Mouse (Mus musculus) forebrain, embryonic 13.5 days (tissue): ENCODE data around the gene 4930535I16Rik. TPM values are rescaled to one million over a fixed set of nuclear protein-coding genes. Genes with fewer than 3 reads are reported as not detected.
A peak's percentile ranks its signal among the peaks of the same experiment; 100 is the strongest.

Experiments
- ATAC-seq: fragments of 200-750 bp; cut with Nextera tagmentation; 2 replicates; pipeline ENCODE4 v1.8.0; 2017
- H3K27ac ChIP-seq: fragments of 300-500 bp; sonication (generic); 2 replicates; pipeline ENCODE4 v1.5.1; 2015; ENCODE audit warnings: inconsistent platforms, mild to moderate bottlenecking, moderate library complexity
- H3K27me3 ChIP-seq: fragments of 300-500 bp; sonication (generic); 2 replicates; pipeline ENCODE4 v1.6.1; 2015; ENCODE audit warnings: mild to moderate bottlenecking, inconsistent platforms
- H3K36me3 ChIP-seq: fragments of 300-500 bp; sonication (generic); 2 replicates; pipeline ENCODE4 v1.6.1; 2015; ENCODE audit warnings: mild to moderate bottlenecking, inconsistent platforms; ENCODE audit not compliant: poor library complexity, severe bottlenecking
- H3K4me1 ChIP-seq: fragments of 300-500 bp; sonication (generic); 2 replicates; pipeline ENCODE4 v1.6.1; 2015; ENCODE audit warnings: inconsistent platforms
- H3K4me2 ChIP-seq: fragments of 300-500 bp; sonication (generic); 2 replicates; pipeline ENCODE4 v1.6.1; 2015; ENCODE audit warnings: inconsistent platforms, mild to moderate bottlenecking, moderate library complexity
- H3K4me3 ChIP-seq: fragments of 300-500 bp; sonication (generic); 2 replicates; pipeline ENCODE4 v1.5.1; 2015; ENCODE audit warnings: mild to moderate bottlenecking, inconsistent platforms
- H3K9ac ChIP-seq: fragments of 300-500 bp; sonication (generic); 2 replicates; pipeline ENCODE4 v1.6.1; 2015; ENCODE audit warnings: mild to moderate bottlenecking, inconsistent platforms
- H3K9me3 ChIP-seq: fragments of 300-500 bp; sonication (generic); replicated peaks from 2 replicates; pipeline ENCODE4 v1.6.1; 2016; ENCODE audit warnings: inconsistent platforms
- WGBS: fragments of 180-500 bp; shearing (Covaris S2); methylation state at CpG from one replicate; pipeline ENCODE4 v1.1.7; 2015; 5-methylcytosine and 5-hydroxymethylcytosine counted together
- polyA plus RNA-seq: library from polyadenylated mRNA; unstranded; fragments of >200 nt; fragmentation: Nextera tagmentation; extraction: Ambion mirVana; gene quantifications from 2 replicates; pipeline ENCODE4 v1.2.1, GENCODE M21; 2015

4930535I16Rik gene
- polyA plus RNA-seq, 1 experiment from 2014 or later: not detected

- 5% methylated on average over 4 of the region's 4 CpGs for WGBS
- H3K4me2 ChIP-seq: no peak overlapping the region
- no peaks in the 10 kb centered on the region for H3K4me1 ChIP-seq
- no peaks in the 10 kb centered on the region for H3K9me3 ChIP-seq
- no peak overlapping the region for H3K27ac ChIP-seq
- H3K4me3 ChIP-seq: no peak overlapping the region
- H3K9ac ChIP-seq: no peak overlapping the region
- peaks cover 26% of the 10 kb centered on the region for H3K36me3 ChIP-seq
- 0 out of 2 replicates have a peak, but pooled peaks have one; percentile 19 for ATAC-seq
- no peaks in the 10 kb centered on the region for H3K27me3 ChIP-seq
These were observed 22.0 kb upstream of the 4930535I16Rik start for GRCm38 (mm10) chr4:123939838-123940237.

- Histone ChIP-seq H3K4me2 (no peak overlapping the region), H3K4me3 (no peak overlapping the region), H3K9me3 (no peaks in the 10 kb centered on the region), H3K27me3 (no peaks in the 10 kb centered on the region), H3K27ac (no peak overlapping the region), H3K9ac (no peak overlapping the region), H3K4me1 (no peaks in the 10 kb centered on the region), H3K36me3 (peaks cover 57% of the 10 kb centered on the region)
- WGBS: 93% methylated on average over 7 of the region's 7 CpGs
- ATAC-seq: no peak
These were observed 18.2 kb upstream of the 4930535I16Rik start for GRCm38 (mm10) chr4:123936059-123936458.

GRCm38 (mm10) chr4:123934306-123934705, 16.5 kb upstream of the 4930535I16Rik start:
- no peak overlapping the region for H3K4me3 ChIP-seq
- no peak for ATAC-seq
- 86% methylated on average over 4 of the region's 4 CpGs for WGBS
- H3K9ac ChIP-seq: no peak overlapping the region
- no peak overlapping the region for H3K4me2 ChIP-seq
- peaks cover 73% of the 10 kb centered on the region for H3K36me3 ChIP-seq
- H3K4me1 ChIP-seq: no peaks in the 10 kb centered on the region
- H3K9me3 ChIP-seq: no peaks in the 10 kb centered on the region
- H3K27ac ChIP-seq: no peak overlapping the region
- no peaks in the 10 kb centered on the region for H3K27me3 ChIP-seq

- Histone ChIP-seq H3K9ac (no peak overlapping the region), H3K36me3 (peaks cover 81% of the 10 kb centered on the region), H3K27ac (no peak overlapping the region), H3K4me2 (no peak overlapping the region), H3K4me1 (no peaks in the 10 kb centered on the region), H3K9me3 (no peaks in the 10 kb centered on the region), H3K4me3 (no peak overlapping the region), H3K27me3 (no peaks in the 10 kb centered on the region)
- WGBS: 96% methylated on average over 4 of the region's 4 CpGs
- no peak for ATAC-seq
These were observed 12.2 kb upstream of the 4930535I16Rik start for GRCm38 (mm10) chr4:123929994-123930393.

- Histone ChIP-seq H3K4me1 (no peaks in the 10 kb centered on the region), H3K27ac (no peak overlapping the region), H3K36me3 (peaks cover 82% of the 10 kb centered on the region)
These were observed 10.1 kb upstream of the 4930535I16Rik start for GRCm38 (mm10) chr4:123927961-123928360.

GRCm38 (mm10) chr4:123921055-123921565, 3.3 kb upstream of the 4930535I16Rik start:
- Histone ChIP-seq H3K4me2 (no peak overlapping the region), H3K36me3 (peaks cover 51% of the 10 kb centered on the region), H3K4me1 (peaks cover 20% of the 10 kb centered on the region), H3K9me3 (no peaks in the 10 kb centered on the region), H3K9ac (no peak overlapping the region), H3K27ac (no peak overlapping the region), H3K4me3 (no peak overlapping the region), H3K27me3 (no peaks in the 10 kb centered on the region)
- ATAC-seq: no peak
- 92% methylated on average over 4 of the region's 4 CpGs for WGBS

More at GRCm38 (mm10) chr4:123927961-123928360, 10.1 kb upstream of the 4930535I16Rik start:
- no peak for ATAC-seq
- Histone ChIP-seq H3K9me3 (no peaks in the 10 kb centered on the region), H3K4me2 (no peak overlapping the region), H3K4me3 (no peak overlapping the region), H3K27me3 (no peaks in the 10 kb centered on the region), H3K9ac (no peak overlapping the region)

GRCm38 (mm10) chr4:123918851-123919250, 1.0 kb upstream of the 4930535I16Rik start:
- H3K9ac ChIP-seq: 0 out of 2 replicates have a peak overlapping the region, but pooled peaks have one; percentile 55

GRCm38 (mm10) chr4:123916748-123917547, 874 bp downstream of the 4930535I16Rik start, which contains the start of gene Rragc:
TSS of gene Rragc (plus strand) at chr4:123917446.
- ATAC-seq: peak; percentile 100
- peak within 1 kb of the TSS; percentile 78 for H3K27ac ChIP-seq
- peak within 1 kb of the TSS; percentile 96 for H3K4me2 ChIP-seq
- no peaks in the 10 kb centered on the region for H3K27me3 ChIP-seq
- peaks cover 33% of the 10 kb centered on the region for H3K36me3 ChIP-seq
- under 1% methylated on average over 49 of the region's 49 CpGs for WGBS
- H3K4me3 ChIP-seq: peak within 1 kb of the TSS; percentile 100
- peak within 1 kb of the TSS; percentile 97 for H3K9ac ChIP-seq
- peaks cover 31% of the 10 kb centered on the region for H3K4me1 ChIP-seq
- no peaks in the 10 kb centered on the region for H3K9me3 ChIP-seq

More at GRCm38 (mm10) chr4:123918851-123919250, 1.0 kb upstream of the 4930535I16Rik start:
- Histone ChIP-seq H3K9me3 (no peaks in the 10 kb centered on the region), H3K4me1 (peaks cover 31% of the 10 kb centered on the region), H3K27me3 (no peaks in the 10 kb centered on the region), H3K27ac (no peak overlapping the region), H3K4me2 (peak overlapping the region; percentile 96), H3K4me3 (peak overlapping the region; percentile 100), H3K36me3 (peaks cover 32% of the 10 kb centered on the region)
- no peak for ATAC-seq
- WGBS: 60% methylated on average over 2 of the region's 2 CpGs

GRCm38 (mm10) chr4:123912431-123912830, 5.4 kb downstream of the 4930535I16Rik start:
- ATAC-seq: no peak
- no peak overlapping the region for H3K27ac ChIP-seq
- H3K4me3 ChIP-seq: no peak overlapping the region

GRCm38 (mm10) chr4:123911503-123911902, 6.3 kb downstream of the 4930535I16Rik start:
- peaks cover 21% of the 10 kb centered on the region for H3K4me1 ChIP-seq
- peaks cover 34% of the 10 kb centered on the region for H3K36me3 ChIP-seq
- no peak overlapping the region for H3K4me3 ChIP-seq
- ATAC-seq: no peak
- H3K27me3 ChIP-seq: no peaks in the 10 kb centered on the region
- no peak overlapping the region for H3K27ac ChIP-seq
- H3K4me2 ChIP-seq: no peak overlapping the region
- H3K9ac ChIP-seq: no peak overlapping the region
- H3K9me3 ChIP-seq: no peaks in the 10 kb centered on the region
- WGBS: 93% methylated on average over 4 of the region's 4 CpGs

More at GRCm38 (mm10) chr4:123912431-123912830, 5.4 kb downstream of the 4930535I16Rik start:
- Histone ChIP-seq H3K27me3 (no peaks in the 10 kb centered on the region), H3K9me3 (no peaks in the 10 kb centered on the region), H3K9ac (no peak overlapping the region), H3K4me1 (peaks cover 18% of the 10 kb centered on the region), H3K36me3 (peaks cover 34% of the 10 kb centered on the region), H3K4me2 (no peak overlapping the region)
- 86% methylated on average over 2 of the region's 2 CpGs for WGBS

GRCm38 (mm10) chr4:123905126-123905668, 12.6 kb downstream of the 4930535I16Rik start:
- no peaks in the 10 kb centered on the region for H3K9me3 ChIP-seq
- under 1% methylated on average over 32 of the region's 53 CpGs for WGBS
- H3K36me3 ChIP-seq: peaks cover 9% of the 10 kb centered on the region
- no peak; the same call in 1 of the 2 replicates for ATAC-seq
- no peaks in the 10 kb centered on the region for H3K27me3 ChIP-seq
- H3K27ac ChIP-seq: peak overlapping the region; percentile 59
- H3K4me2 ChIP-seq: peak overlapping the region; percentile 86
- H3K9ac ChIP-seq: peak overlapping the region; percentile 78
- peak overlapping the region; percentile 73 for H3K4me3 ChIP-seq
- peaks cover 21% of the 10 kb centered on the region for H3K4me1 ChIP-seq
